Mouse (Mus musculus) kidney, postnatal 25 days (tissue): Measurements from ENCODE around the gene Wtip.
"Not testable (repeated sequence)": the region's sequence is repeated elsewhere in the genome, so short reads cannot be mapped to it uniquely, and the experiment has no call there.

Experiments
- DNase-seq, 2 experiments: peaks; one replicate each; pipeline ENCODE4 v3.0.0; 2021; ENCODE audit warnings: mixed read lengths in 2 of 2

Gene Wtip

DNA sequence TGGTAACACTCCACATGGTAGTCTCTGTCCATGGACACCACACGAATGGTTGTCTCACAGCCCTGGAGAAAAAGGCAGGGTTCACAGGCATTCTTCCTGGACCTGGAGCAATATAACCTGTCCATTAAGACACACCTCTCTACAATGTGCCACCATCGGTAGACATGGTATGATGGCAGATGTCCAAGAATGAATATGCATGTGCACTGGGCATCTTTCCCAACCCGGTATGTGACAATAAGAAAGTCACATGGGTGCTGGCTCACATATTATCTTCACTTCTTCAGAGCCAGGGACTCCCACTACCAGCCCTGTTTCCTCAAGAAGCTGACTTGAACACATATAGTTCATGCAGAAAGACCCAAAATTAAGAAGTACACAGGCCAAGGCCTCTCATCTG, 16.5 kb downstream of the Wtip start:
- no peak for DNase-seq

DNA sequence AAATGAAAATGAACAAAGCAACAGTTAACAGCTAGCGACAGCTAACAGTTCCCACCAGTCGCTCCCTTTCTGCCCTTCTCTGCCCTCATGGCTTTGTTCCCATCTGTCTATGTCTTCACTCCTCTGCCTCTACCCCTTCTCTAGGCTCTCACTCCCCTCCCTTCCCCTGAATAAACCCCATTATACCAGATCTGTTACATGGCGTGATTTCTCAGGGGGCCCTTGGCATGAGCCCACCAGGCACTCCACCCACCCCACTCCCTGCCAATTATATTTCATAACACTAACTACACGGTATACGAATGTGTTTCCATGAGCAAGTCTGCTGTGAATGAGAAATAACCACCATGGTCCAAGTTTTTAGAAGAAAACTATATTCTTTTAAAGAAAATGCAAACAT, 23.9 kb downstream of the Wtip start:
- DNase-seq = no peak

- no peak for DNase-seq
These were observed 31.8 kb downstream of the Wtip start for GRCm38 (mm10) chr7:34101276-34101675.

- DNase-seq = no peak
These were observed 33.1 kb downstream of the Wtip start for GRCm38 (mm10) chr7:34100002-34100401.

- DNase-seq = no peak
These were observed 38.1 kb downstream of the Wtip start, which contains the start of gene Scgb1b30 for GRCm38 (mm10) chr7:34094911-34095481. Gene Scgb1b30 (plus strand): TSS chr7:34095431.

DNA sequence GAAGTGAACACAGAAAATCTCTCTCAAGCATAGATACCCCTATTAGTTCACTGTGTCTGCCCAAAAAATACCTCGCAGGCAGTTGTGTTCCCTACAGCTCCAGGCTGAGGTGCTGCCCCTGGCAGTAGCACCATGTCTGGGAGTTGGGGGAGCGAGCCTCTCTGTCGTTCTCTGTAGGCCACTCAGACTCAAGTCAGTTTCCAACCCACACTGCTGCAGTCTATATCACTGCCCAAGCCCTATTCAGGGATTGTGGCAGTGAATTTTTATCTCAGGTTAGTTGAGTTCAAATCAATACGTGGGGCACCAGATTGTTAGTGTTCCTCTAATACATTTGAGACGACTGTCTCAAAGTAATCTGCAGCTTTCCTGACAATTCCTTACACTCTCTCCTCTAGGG, 64.9 kb downstream of the Wtip start:
- not testable (repeated sequence) for DNase-seq
